Mouse (Mus musculus): Measurements from ENCODE around the gene Grm4.

DNA sequence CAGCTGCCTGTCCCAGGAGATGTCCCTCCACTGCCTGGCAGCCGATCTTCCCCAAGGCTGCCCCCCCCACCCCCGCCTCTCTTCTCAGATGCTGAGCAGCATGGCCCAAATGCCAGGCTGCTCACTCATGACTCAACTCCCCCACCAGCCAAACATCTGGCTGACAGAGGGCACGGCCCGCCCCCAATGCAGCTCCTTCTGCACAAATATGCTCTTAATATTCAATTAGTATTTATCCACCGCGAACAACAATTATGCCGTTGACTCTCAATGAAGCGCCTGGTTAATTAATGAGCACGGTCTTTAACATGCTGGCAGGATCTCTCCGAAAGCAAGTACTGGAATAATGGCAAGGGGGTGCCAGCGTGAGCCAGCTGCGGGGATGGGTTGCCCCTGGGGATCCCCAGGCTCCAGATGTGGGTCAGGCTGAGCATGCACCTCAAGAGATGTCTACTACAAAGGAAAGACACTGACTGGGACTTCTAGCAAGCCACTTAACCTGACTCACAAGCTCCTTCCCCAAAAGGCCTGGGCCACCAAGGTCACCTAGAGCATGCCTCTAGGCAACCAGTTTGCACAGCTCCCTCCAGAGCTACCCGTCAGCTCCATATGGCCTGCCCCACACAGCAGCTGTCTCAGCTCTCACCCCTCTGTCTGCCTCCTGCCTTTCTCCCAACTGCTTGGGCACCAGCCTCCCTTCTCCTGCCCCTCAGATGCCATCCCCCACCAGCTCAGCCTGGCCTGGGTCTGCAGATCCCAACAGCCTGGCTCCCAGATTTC, 131.8 kb downstream of the Grm4 start:
- no peak for TF ChIP-seq CTCF (IDR thresholded peaks at IDR 0.05; ENCODE audit: insufficient read depth, low read depth, low read length)
- no peak for TF ChIP-seq POLR2A (IDR thresholded peaks at IDR 0.05; ENCODE audit: insufficient read depth, low read depth, low read length)

Measured in olfactory bulb, adult 2 months (tissue).